Mouse (Mus musculus) CD4-positive helper T cell, adult 2 months (primary cell): Measurements from ENCODE around the gene Evi5l.
"Not testable (repeated sequence)": the region's sequence is repeated elsewhere in the genome, so short reads cannot be mapped to it uniquely, and the experiment has no call there.

Experiments used
- DNase-seq: peaks from one replicate; pipeline ENCODE4 v3.0.0-alpha.2; 2012; ENCODE audit warnings: low read depth, missing footprints, low spot score

Evi5l gene

GRCm38 (mm10) chr8:4238434-4239192, 72.2 kb downstream of the Evi5l start, which contains the start of the genes Map2k7 and Gm49320:
Gene Map2k7, plus strand, starts transcription at chr8:4238740.
Gene Gm49320, plus strand, starts transcription at chr8:4238865.
- peak; percentile 99 for DNase-seq

DNA sequence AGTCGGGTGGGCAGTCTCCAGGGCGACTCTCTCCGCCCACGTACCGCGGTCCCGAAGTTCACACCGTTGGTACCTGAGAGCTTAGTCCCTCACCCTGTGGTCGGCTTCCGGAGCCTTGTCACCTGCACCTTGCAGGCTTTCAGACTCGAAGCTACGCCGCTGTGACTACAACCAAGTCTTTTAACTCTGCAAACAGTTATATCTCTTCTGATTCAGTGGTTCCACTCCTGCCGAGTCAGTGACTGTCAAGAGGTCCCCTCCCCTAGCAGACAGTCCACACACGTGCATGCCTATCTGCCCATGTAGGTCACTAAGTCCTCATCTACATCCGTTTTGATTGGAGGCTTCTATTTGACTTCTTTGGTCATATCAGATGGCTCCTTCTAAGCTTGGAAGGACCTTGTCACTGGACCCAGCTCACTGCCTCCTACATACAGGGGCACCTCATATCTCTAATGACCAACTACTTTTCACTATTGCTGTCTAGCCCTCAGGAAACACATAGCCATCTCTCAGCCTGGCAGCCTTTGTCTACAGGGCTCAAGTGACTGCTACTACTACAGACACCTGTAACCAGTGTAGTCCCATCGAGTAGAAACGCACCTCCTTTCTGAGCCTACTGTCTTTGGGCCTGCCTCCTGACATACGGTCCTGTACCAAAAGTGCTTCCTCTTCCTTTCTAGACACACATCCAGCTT, 73.0 kb downstream of the Evi5l start:
- no peak for DNase-seq

- no peak for DNase-seq
These were observed 78.7 kb downstream of the Evi5l start for GRCm38 (mm10) chr8:4245061-4245460.

DNA sequence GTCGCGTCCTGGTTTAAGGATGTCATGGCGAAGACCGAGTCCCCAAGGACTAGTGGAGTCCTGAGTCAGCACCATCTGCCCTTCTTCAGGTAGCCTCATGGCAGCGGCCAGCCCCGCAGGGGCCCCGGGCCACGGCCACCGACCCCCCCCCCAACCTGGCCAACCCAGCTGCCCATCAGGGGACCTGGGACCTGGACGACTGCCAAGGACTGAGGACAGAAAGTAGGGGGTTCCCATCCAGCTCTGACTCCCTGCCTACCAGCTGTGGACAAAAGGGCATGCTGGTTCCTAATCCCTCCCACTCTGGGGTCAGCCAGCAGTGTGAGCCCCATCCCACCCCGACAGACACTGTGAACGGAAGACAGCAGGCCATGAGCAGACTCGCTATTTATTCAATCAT, 79.4 kb downstream of the Evi5l start:
- no peak for DNase-seq

DNA sequence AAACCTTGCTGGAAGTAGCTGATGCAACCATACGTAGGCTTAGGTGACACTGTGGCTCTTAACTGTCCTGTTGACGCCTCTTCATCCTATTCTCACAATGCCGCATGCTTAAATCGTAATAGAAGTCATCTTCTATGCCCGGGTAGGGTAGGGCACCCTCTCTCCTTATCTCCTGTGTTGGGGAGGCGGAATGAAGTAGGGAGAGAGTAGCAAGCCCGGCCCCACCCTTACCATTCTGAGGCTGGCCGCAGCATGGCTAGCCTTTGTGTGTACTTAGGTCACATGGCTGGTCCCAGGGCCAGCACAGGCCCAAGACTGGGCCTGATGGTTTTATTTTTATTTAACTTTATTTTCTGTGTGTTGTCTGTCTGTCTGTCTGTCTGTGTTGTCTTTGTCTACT, 80.9 kb downstream of the Evi5l start:
- DNase-seq: no peak

DNA sequence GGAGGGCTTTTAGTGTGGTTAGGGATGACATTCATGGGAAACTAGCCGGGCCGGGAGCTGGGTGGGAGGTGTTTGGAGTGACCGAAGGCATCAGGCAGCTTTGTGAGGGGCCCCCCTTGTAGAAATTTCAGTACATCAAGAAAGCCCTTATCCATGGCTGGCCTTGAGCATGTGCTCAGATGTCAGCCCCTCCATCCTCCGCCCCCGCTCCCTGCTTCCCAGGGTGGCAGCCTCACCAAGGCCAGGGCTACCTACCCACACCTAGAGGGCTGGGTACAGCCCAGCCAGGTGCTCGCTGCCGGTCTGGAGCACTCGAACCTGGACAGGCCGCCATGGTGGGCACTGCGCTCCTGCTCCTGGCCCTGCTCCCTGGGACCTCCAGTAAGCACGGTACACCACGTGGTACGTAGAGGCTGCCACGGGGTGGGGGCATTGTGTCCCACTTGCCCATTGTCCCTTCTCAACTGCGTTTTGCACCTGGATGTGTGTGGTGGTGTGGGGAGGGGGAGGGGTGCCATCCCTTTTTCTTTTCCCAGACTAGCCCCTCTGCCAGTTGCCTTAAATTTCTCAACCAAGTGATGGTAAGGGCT, 81.7 kb downstream of the Evi5l start, which contains the start of gene Tgfbr3l:
Tgfbr3l (plus strand) TSS at position 264 of the 590 bp plus-strand sequence.
- DNase-seq: no peak

GRCm38 (mm10) chr8:4249213-4249612, 82.8 kb downstream of the Evi5l start:
- DNase-seq: no peak

DNA sequence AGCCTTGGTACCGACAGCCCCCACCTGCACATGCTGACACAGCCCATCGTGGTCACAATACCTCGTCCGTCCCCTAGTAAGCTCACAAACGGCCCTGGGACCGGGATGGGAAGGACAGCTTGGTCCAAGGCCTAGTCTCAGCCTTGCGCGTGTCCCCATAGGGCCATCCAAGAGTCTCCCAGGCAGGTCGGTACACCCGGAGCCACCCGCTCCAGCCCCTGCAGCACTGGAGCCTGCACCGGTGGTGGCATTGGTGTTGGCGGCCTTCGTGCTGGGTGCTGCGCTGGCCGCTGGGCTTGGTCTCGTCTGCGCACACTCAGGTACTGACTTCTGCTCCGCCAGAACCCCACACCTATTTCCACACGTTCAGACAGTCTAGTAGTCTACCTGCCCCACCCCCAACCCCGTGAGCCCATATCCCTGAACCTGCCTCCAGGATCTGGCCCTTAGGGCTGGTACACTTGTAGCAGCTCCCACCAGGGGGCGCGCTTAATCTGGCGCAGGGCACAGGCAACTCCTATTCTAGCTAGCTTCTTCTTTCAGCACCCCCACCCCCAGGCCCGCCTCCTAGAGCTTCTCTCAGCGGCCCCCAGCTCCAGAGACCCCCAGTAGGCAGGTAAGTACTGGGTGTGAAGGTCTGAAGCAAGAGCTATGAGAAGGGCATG, 84.1 kb downstream of the Evi5l start:
- DNase-seq: peak; percentile 85

GRCm38 (mm10) chr8:4252116-4252760, 85.9 kb downstream of the Evi5l start:
- no peak for DNase-seq

GRCm38 (mm10) chr8:4252934-4253841, 86.8 kb downstream of the Evi5l start, which contains the start of gene Snapc2:
Gene Snapc2, plus strand, starts transcription at chr8:4253080.
- peak; percentile 95 for DNase-seq

GRCm38 (mm10) chr8:4254001-4254400, 87.6 kb downstream of the Evi5l start:
- DNase-seq: no peak

GRCm38 (mm10) chr8:4255471-4255870, 89.1 kb downstream of the Evi5l start:
- not testable (repeated sequence) for DNase-seq

GRCm38 (mm10) chr8:4256911-4257310, 90.5 kb downstream of the Evi5l start:
- DNase-seq: no peak

GRCm38 (mm10) chr8:4257350-4257749, 91.0 kb downstream of the Evi5l start:
- no peak for DNase-seq

DNA sequence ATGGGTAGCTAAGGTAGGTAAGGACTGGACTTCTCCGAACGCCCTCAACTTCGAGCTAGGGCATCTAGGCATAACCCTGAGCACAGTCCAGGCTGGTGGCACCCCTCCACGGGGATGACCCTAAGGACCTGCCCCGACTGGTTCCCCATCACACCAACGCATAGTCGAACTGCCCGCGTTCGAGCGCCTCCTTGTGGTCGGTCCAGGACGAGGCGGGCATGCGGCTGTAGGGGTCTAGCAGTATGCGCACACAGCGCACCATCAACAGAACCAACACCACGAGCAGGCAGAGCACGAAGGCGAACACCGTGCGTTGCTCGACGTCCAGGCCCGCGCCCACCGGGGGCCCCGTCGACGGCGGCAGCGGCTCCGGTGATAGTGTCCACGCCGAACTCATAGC, 91.9 kb downstream of the Evi5l start:
- peak; percentile 72 for DNase-seq

- no peak for DNase-seq
These were observed 92.3 kb downstream of the Evi5l start for GRCm38 (mm10) chr8:4258678-4259077.

GRCm38 (mm10) chr8:4259125-4259804, 92.9 kb downstream of the Evi5l start, which contains the start of gene Ctxn1:
Gene Ctxn1, minus strand, starts transcription at chr8:4259274.
- peak; percentile 93 for DNase-seq

DNA sequence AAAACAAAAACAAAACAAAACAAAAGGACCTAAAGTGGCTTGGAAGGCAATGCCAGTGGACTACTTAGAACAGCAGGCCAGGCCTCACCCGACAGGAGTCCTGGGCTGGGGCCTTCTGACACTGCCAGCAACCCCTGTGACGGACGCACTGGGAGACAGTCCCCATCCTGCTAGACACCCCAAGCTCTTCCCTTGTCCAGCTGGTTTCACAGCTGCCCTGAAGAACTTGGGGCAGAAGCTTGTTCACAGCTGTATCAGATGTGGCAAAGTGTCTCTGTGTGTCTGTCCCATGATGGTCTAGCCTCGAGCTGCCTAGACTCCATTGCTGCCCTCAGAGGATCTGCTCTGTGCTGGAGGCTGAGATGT, 93.4 kb downstream of the Evi5l start:
- DNase-seq: no peak
